Mouse (Mus musculus) liver, postnatal 0 days (tissue): ENCODE measurements around the gene Irak2.

Experiments used
- CTCF ChIP-seq: sonication (generic); IDR thresholded peaks from 2 replicates; pipeline ENCODE4 v1.5.1; 2016; ENCODE audit warnings: antibody characterized with exemption, low read depth
- EP300 ChIP-seq: IDR thresholded peaks from 2 replicates; pipeline ENCODE4 v1.6.1; 2016; ENCODE audit warnings: antibody characterized with exemption, low read depth, mild to moderate bottlenecking

GRCm38 (mm10) chr6:113600543-113601139, 37.6 kb upstream of the Irak2 start, which contains the start of gene Fancd2os:
- TF ChIP-seq CTCF (no peak), EP300 (no peak)
